Mouse (Mus musculus) cerebellum, adult 2 months (tissue): ENCODE data around the gene Cd300ld5. TPM values are rescaled to one million over a fixed set of nuclear protein-coding genes. Genes with fewer than 3 reads are reported as not detected.

Source experiments
- DNase-seq, 2 experiments: peaks; one replicate each; pipeline ENCODE4 v3.0.0; 2021
- H3K27ac ChIP-seq: fragments of 200-500 bp; 2 replicates; pipeline ENCODE4 v1.5.1; 2012; ENCODE audit warnings: low read length, control low read depth, inconsistent platforms; ENCODE audit not compliant: insufficient read depth
- H3K27me3 ChIP-seq: fragments of 200-500 bp; 2 replicates; pipeline ENCODE4 v1.6.1; 2012; ENCODE audit warnings: inconsistent platforms, mild to moderate bottlenecking, low read length, moderate library complexity; ENCODE audit not compliant: control insufficient read depth, insufficient read depth
- H3K4me1 ChIP-seq: fragments of 200-500 bp; 2 replicates; pipeline ENCODE4 v1.6.1; 2011; ENCODE audit warnings: low read length; ENCODE audit not compliant: control insufficient read depth, insufficient read depth
- H3K4me3 ChIP-seq: fragments of 200-500 bp; replicated peaks from 2 replicates; pipeline ENCODE3; 2011; ENCODE audit warnings: mild to moderate bottlenecking, low read depth, low read length, control low read depth; ENCODE audit not compliant: insufficient read depth
- CTCF ChIP-seq: fragments of 200-500 bp; IDR thresholded peaks from 2 replicates; pipeline ENCODE4 v1.5.1; 2011; ENCODE audit warnings: low read depth, mild to moderate bottlenecking, control low read depth, low read length, moderate library complexity, borderline replicate concordance; ENCODE audit not compliant: insufficient read depth
- POLR2A ChIP-seq: fragments of 200-500 bp; IDR thresholded peaks from 2 replicates; pipeline ENCODE4 v1.6.1; 2011; ENCODE audit warnings: low read length, control low read depth, borderline replicate concordance; ENCODE audit not compliant: insufficient read depth
- WGBS: fragments of 180-500 bp; shearing (Covaris S2); methylation state at CpG from one replicate; pipeline ENCODE4 v1.1.7; 2018; 5-methylcytosine and 5-hydroxymethylcytosine counted together
- polyA plus RNA-seq: library from polyadenylated mRNA; depleted of rRNA; stranded (reverse); fragments of >200 nt; gene quantifications from 2 replicates; pipeline ENCODE4 v1.2.3, GENCODE M21; 2012; rRNA removed

Cd300ld5 gene
- polyA plus RNA-seq, 1 experiment = 0.84 TPM

GRCm38 (mm10) chr11:115004070-115004469 lies 33.5 kb downstream of the Cd300ld5 start:
- peaks cover 7% of the 10 kb centered on the region for H3K4me1 ChIP-seq
- 89% methylated on average over 5 of the region's 5 CpGs for WGBS
- no peak for DNase-seq
- no peak for TF ChIP-seq CTCF
- TF ChIP-seq POLR2A = no peak
- no peaks in the 10 kb centered on the region for H3K27me3 ChIP-seq
- no peak overlapping the region for H3K4me3 ChIP-seq
- no peak overlapping the region for H3K27ac ChIP-seq

- H3K4me3 ChIP-seq = no peak within 1 kb of the TSS
- H3K27me3 ChIP-seq = no peaks in the 10 kb centered on the region
- WGBS = 49% methylated on average over 7 of the region's 7 CpGs
- peaks cover 11% of the 10 kb centered on the region for H3K4me1 ChIP-seq
- H3K27ac ChIP-seq = no peak within 1 kb of the TSS
- DNase-seq = peak in 1 of 2 experiments; percentile 27
- TF ChIP-seq POLR2A (no peak), CTCF (no peak)
Observed at GRCm38 (mm10) chr11:115001474-115002040, 36.0 kb downstream of the Cd300ld5 start, which contains the start of gene Cd300c2. TSS of gene Cd300c2 (minus strand) at chr11:115001880.

- Histone ChIP-seq H3K4me1 (no peaks in the 10 kb centered on the region), H3K27ac (no peak within 1 kb of the TSS), H3K4me3 (no peak within 1 kb of the TSS), H3K27me3 (no peaks in the 10 kb centered on the region)
- TF ChIP-seq POLR2A = no peak
- TF ChIP-seq CTCF = no peak
- no peak for DNase-seq
- 86% methylated on average over 4 of the region's 4 CpGs for WGBS
Observed at GRCm38 (mm10) chr11:114989793-114990192, 47.8 kb downstream of the Cd300ld5 start, which contains the start of gene Cd300ld. TSS of gene Cd300ld (minus strand) at chr11:114989922.

- WGBS = 69% methylated on average over 4 of the region's 4 CpGs
- no peak overlapping the region for H3K4me3 ChIP-seq
- no peak for DNase-seq
- H3K4me1 ChIP-seq = no peaks in the 10 kb centered on the region
- H3K27me3 ChIP-seq = no peaks in the 10 kb centered on the region
- H3K27ac ChIP-seq = no peak overlapping the region
- TF ChIP-seq CTCF (no peak), POLR2A (no peak)
Observed at GRCm38 (mm10) chr11:114981866-114982265, 55.7 kb downstream of the Cd300ld5 start.

Other genes starting within 250 kb of the Cd300ld5 start
- 78.3 and 81.3 TPM in 2 replicates for gene Btbd17, start 241.8 kb downstream of the Cd300ld5 start, polyA plus RNA-seq
- gene Gpr142, start 238.8 kb downstream of the Cd300ld5 start, polyA plus RNA-seq = 0.29 and 0.64 TPM in 2 replicates
- gene Gprc5c, start 186.6 kb downstream of the Cd300ld5 start, polyA plus RNA-seq = 62.9 and 71.8 TPM in 2 replicates
- gene Cd300a, start 147.7 kb downstream of the Cd300ld5 start, polyA plus RNA-seq = 5.2 and 6.5 TPM in 2 replicates
- 0.44 and 0.71 TPM in 2 replicates for gene Cd300lb, start 103.4 kb downstream of the Cd300ld5 start, polyA plus RNA-seq
- 0.18 TPM in 1 of 2 replicates, not detected in the other for gene Cd300c, start 68.6 kb downstream of the Cd300ld5 start, polyA plus RNA-seq
- gene Cd300ld, start 47.8 kb downstream of the Cd300ld5 start, polyA plus RNA-seq = 0.11 and 0.13 TPM in 2 replicates
- gene Cd300c2, start 35.9 kb downstream of the Cd300ld5 start, polyA plus RNA-seq = 2.3 and 3.2 TPM in 2 replicates
- gene Cd300ld2, start 21.6 kb downstream of the Cd300ld5 start, polyA plus RNA-seq = not detected in 2 replicates
- 0.49 and 0.59 TPM in 2 replicates for gene Cd300ld4, start 10.8 kb downstream of the Cd300ld5 start, polyA plus RNA-seq
- 1.7 TPM in 2 replicates for gene Cd300ld3, start 10.6 kb upstream of the Cd300ld5 start, polyA plus RNA-seq
- 0.11 and 0.24 TPM in 2 replicates for gene Cd300e, start 24.4 kb upstream of the Cd300ld5 start, polyA plus RNA-seq
- 40.2 and 44.4 TPM in 2 replicates for gene Rab37, start 53.7 kb upstream of the Cd300ld5 start, polyA plus RNA-seq
- gene Cd300lf, start 96.2 kb upstream of the Cd300ld5 start, polyA plus RNA-seq = 0.57 and 0.72 TPM in 2 replicates
- gene Slc9a3r1, start 125.6 kb upstream of the Cd300ld5 start, polyA plus RNA-seq = 87.2 and 87.9 TPM in 2 replicates
- gene Tmem104, start 149.7 kb upstream of the Cd300ld5 start, polyA plus RNA-seq = 12.5 and 13.3 TPM in 2 replicates
- 30.8 and 37.5 TPM in 2 replicates for gene Nat9, start 150.1 kb upstream of the Cd300ld5 start, polyA plus RNA-seq
- 249 and 283 TPM in 2 replicates for gene Grin2c, start 229.5 kb upstream of the Cd300ld5 start, polyA plus RNA-seq
- 53.5 and 56.8 TPM in 2 replicates for gene Fdxr, start 239.3 kb upstream of the Cd300ld5 start, polyA plus RNA-seq